Mouse (Mus musculus) layer of hippocampus, adult 11-12 months (tissue): ENCODE results near the gene Mob1b.

ENCODE experiments used
- DNase-seq: peaks from one replicate; pipeline ENCODE4 v3.0.0; 2022; ENCODE audit warnings: low spot score

Gene Mob1b

GRCm38 (mm10) chr5:88782072-88782765 is 61.6 kb downstream of the Mob1b start:
- no peak for DNase-seq

- DNase-seq = no peak
Observed at GRCm38 (mm10) chr5:88785059-88785458, 64.4 kb downstream of the Mob1b start.

- DNase-seq = no peak
Observed at GRCm38 (mm10) chr5:88790675-88791074, 70.0 kb downstream of the Mob1b start.

GRCm38 (mm10) chr5:88791256-88792245 is 70.9 kb downstream of the Mob1b start:
- peak; percentile 46 for DNase-seq

GRCm38 (mm10) chr5:88793676-88794075 is 73.0 kb downstream of the Mob1b start:
- no peak for DNase-seq

- DNase-seq = no peak
Observed at GRCm38 (mm10) chr5:88795910-88796584, 75.4 kb downstream of the Mob1b start.

- DNase-seq = no peak
Observed at GRCm38 (mm10) chr5:88796588-88796987, 75.9 kb downstream of the Mob1b start.

- no peak for DNase-seq
Observed at GRCm38 (mm10) chr5:88797121-88797520, 76.5 kb downstream of the Mob1b start.

- DNase-seq = no peak
Observed at GRCm38 (mm10) chr5:88805616-88806015, 85.0 kb downstream of the Mob1b start.

GRCm38 (mm10) chr5:88806278-88806677 is 85.6 kb downstream of the Mob1b start:
- no peak for DNase-seq

GRCm38 (mm10) chr5:88807342-88807741 is 86.7 kb downstream of the Mob1b start:
- DNase-seq = no peak

- DNase-seq = no peak
Observed at GRCm38 (mm10) chr5:88813188-88813587, 92.5 kb downstream of the Mob1b start.
